Mouse (Mus musculus) layer of hippocampus, adult 8-10 months (tissue): ENCODE measurements around the gene Btg3. TPM values are rescaled to one million over a fixed set of nuclear protein-coding genes. Genes with fewer than 3 reads are reported as not detected.
A peak's percentile ranks its signal among the peaks of the same experiment; 100 is the strongest.

Experiments used
- DNase-seq, 2 experiments: peaks; one replicate each; pipeline ENCODE4 v3.0.0; 2022; ENCODE audit warnings: low spot score in 2 of 2
- total RNA-seq, 4 experiments: library from RNA; stranded (reverse); gene quantifications; 2 replicates each; pipeline ENCODE4 v1.2.4; 2022

Btg3 gene
- total RNA-seq, 4 experiments from 2014 or later: 13.7 to 16.6 (median 14.2) TPM

GRCm38 (mm10) chr16:78346662-78347327 is 30.2 kb downstream of the Btg3 start:
- no peak for DNase-seq

GRCm38 (mm10) chr16:78343792-78344191 is 33.2 kb downstream of the Btg3 start:
- DNase-seq: no peak

- no peak for DNase-seq
Observed at GRCm38 (mm10) chr16:78342767-78343166, 34.2 kb downstream of the Btg3 start.

- DNase-seq: no peak
Observed at GRCm38 (mm10) chr16:78341356-78341755, 35.6 kb downstream of the Btg3 start.

GRCm38 (mm10) chr16:78337226-78337625 is 39.8 kb downstream of the Btg3 start:
- no peak for DNase-seq

GRCm38 (mm10) chr16:78327999-78328398 is 49.0 kb downstream of the Btg3 start:
- DNase-seq: no peak

- DNase-seq: no peak
Observed at GRCm38 (mm10) chr16:78327562-78327961, 49.4 kb downstream of the Btg3 start.

GRCm38 (mm10) chr16:78325972-78326848 is 50.8 kb downstream of the Btg3 start:
- no peak for DNase-seq

- DNase-seq: no peak
Observed at GRCm38 (mm10) chr16:78322140-78322539, 54.9 kb downstream of the Btg3 start.

- DNase-seq: no peak
Observed at GRCm38 (mm10) chr16:78321559-78321958, 55.4 kb downstream of the Btg3 start.

GRCm38 (mm10) chr16:78319711-78320110 is 57.3 kb downstream of the Btg3 start:
- no peak for DNase-seq

GRCm38 (mm10) chr16:78317960-78318359 is 59.0 kb downstream of the Btg3 start:
- no peak for DNase-seq

GRCm38 (mm10) chr16:78316849-78317248 is 60.1 kb downstream of the Btg3 start:
- DNase-seq: peak; percentile 21 to 37

- DNase-seq: no peak
Observed at GRCm38 (mm10) chr16:78314026-78314425, 63.0 kb downstream of the Btg3 start.

GRCm38 (mm10) chr16:78313135-78313887 is 63.7 kb downstream of the Btg3 start:
- DNase-seq: no peak

GRCm38 (mm10) chr16:78309258-78309657 is 67.7 kb downstream of the Btg3 start:
- no peak for DNase-seq

- DNase-seq: no peak
Observed at GRCm38 (mm10) chr16:78307476-78308192, 69.4 kb downstream of the Btg3 start.

- no peak for DNase-seq
Observed at GRCm38 (mm10) chr16:78306606-78307005, 70.4 kb downstream of the Btg3 start.

- DNase-seq: no peak
Observed at GRCm38 (mm10) chr16:78305606-78306100, 71.3 kb downstream of the Btg3 start.

- peak in 1 of 2 experiments; percentile 38 for DNase-seq
Observed at GRCm38 (mm10) chr16:78302678-78303050, 74.3 kb downstream of the Btg3 start.
